Mouse (Mus musculus) layer of hippocampus, adult 9-10 months (tissue): ENCODE measurements at regions not wholly inside any gene's neighbourhood (a gene's known extent, or its start where the extent isn't known, plus 50 kb on each side); places are given as distances from the start of the nearest gene placed in this dataset.
"Not testable (repeated sequence)": the region's sequence is repeated elsewhere in the genome, so short reads cannot be mapped to it uniquely, and the experiment has no call there.

ENCODE experiments used
- DNase-seq: peaks from one replicate; pipeline ENCODE4 v3.0.0; 2022; ENCODE audit warnings: low spot score

DNA sequence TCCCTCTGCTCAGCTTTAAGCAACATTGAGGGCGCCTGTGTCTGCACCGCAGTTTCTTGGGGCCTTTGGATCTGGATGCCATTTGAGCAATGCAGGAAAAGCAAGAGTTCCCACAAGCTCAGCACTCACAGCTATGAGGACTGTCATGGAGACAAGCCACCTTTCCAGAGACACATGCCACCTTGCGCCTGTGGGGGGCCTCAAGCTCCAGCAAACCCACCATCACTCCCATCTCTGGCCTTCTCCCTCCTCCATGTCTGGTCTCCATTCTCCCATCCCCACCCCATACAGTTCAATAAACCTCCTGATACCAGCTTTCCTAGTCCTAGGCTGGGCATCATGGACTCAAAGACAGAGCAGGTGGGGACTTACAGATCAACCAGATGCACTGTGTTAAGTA, 97.8 kb downstream of the Wdr11 start:
- no peak for DNase-seq

DNA sequence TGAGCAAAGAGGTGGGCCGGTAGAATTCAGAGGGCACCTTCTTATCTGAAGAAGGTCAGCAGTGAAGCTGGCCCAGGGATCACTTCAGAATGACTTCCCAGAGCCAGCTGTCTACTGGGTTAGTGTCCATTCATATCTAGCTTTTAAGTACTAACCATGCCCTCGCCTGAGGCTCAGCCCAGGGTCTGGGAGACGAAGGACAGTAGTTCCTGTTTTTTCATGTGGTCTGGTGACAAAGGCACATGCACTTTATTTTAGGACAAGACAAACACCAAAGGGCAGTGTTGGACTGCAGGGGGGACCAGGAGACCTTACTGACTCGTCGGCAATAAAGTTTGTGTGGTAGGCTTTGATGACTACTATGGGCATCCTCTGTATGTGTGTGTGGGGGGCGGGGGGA, 99.2 kb downstream of the Wdr11 start:
- no peak for DNase-seq

DNA sequence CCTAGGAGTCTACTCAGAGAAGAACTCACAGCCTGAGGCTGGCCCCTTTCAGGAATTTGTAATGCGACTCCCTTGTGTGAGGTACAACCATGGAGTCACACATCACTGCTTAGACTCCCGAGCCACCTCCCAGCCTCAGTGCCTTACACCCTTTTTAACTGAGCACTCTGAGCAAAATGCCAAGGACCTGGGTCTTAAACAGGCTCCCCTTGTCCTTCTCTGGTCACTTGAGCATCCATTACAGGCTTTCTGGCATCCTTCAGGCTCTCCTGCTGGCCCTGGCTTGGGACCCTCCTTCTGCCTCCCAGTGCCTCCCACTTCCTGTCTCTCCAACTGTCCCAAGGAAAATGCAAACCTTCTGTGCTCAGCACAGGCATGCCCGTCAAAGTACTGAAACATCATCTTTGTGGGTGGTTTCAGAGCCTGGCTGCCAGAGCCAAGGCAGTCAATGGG, 100.0 kb downstream of the Wdr11 start:
- DNase-seq, result no peak

DNA sequence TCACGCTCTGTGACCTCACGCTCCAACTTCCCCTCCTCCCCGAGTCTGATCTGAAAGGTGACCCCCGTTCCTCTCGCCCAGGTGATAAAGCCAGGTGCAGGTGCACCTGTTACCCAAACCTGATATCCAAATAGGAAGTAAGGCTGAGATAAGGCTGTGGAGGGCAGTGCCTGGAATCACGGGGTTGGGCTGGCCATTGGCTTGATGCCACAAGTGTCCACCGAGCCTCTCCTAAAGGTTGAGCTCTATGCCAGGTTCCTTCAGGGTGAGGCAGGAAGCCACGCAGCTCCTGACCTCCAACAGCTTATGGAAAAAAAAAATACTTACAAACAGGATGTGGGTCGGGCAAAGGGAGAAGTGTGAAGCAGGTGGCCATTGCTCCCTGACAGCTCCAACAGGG, 102.0 kb downstream of the Wdr11 start:
- no peak for DNase-seq

DNA sequence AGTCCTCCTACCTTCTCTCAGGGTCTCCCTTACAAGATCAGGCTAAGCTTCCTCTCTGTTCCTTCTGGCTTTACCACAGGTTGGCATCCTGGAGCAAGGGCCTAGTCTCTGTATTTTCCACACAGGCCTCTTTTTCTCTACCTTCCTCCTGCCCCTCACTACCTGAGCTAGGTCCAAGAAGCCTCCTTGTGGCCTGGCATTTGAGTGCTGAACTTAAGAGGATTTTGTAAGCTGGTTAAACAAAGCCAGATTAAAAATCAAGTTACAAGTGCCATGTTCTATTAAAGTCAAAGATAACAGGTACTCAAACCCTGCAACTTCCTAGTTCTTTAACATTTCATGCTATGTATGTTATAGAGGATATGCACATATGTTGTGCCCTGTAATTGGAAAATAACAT, 102.5 kb downstream of the Wdr11 start:
- no peak for DNase-seq

DNA sequence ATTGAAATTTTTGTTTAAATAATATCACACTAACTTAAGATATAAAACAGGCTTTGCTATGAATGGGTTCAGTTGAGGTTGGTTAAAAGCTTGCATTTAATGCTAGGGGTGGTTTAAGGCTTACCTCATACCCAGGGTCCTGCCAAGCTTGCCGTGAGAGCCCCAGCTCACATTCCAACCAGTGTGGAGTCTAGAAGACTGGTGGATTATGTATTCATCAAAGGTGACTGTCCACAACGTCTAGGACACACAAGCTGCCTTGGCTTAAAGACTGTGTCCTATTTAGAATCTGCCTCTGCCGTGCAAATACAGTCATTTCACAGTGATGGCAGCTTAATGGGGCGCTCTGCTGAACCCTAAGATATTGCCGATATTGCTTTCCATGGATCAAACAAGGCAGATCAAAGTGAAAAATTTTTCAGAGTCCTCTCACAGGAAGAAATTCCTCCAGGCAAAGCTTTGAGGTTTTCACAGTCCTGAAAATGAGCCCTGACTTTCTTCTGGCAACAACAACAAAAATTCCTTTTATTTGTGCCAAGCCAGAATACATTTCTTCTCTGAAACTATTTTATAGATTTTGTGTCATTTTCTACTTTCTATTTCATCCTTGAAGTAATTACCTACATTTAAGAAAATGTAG, 108.4 kb downstream of the Wdr11 start:
- no peak for DNase-seq

DNA sequence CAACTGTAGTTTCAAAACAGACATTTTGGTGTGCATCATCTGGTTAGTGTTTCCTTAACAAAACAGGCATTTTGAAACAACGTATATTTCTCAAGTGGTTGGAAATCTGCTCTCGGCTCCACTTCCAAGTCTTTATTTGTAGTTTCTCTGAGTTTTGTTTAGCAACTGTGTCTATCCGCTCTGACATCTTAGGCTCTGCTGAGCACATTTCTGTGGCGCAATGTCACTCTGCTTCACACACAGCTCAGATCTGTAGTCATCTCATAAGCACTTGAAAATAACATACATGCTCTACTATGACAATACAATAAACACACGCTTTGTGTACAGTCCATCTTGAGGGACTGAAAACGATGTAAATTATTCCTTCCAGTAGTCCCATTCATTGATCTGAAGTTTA, 135.9 kb downstream of the Wdr11 start:
- no peak for DNase-seq

DNA sequence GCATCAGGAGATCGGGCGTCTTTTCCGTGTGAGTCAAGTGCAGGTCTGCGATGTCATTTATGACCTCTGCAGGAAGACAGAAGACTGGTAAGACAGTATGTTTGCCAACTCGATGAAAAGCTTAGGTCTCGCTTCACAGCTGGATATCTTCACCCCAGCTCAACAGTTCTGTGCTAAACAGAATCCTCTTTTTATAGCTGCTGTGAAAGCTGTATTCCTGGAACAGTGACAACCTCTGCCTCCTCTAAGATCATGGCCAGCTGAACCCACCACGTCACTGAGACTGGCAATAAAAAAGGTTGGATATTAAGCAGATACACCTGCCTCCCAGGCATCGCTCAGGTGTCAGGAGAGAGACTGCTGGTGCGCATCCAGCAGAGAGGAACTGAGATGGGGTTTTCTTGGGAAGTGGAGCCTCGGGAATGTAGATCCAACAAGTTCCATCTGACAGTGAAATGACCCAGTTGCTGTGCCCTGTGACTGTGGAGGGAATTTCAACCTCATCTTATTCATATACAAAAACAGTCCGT, 138.1 kb downstream of the Wdr11 start:
- DNase-seq, result no peak

DNA sequence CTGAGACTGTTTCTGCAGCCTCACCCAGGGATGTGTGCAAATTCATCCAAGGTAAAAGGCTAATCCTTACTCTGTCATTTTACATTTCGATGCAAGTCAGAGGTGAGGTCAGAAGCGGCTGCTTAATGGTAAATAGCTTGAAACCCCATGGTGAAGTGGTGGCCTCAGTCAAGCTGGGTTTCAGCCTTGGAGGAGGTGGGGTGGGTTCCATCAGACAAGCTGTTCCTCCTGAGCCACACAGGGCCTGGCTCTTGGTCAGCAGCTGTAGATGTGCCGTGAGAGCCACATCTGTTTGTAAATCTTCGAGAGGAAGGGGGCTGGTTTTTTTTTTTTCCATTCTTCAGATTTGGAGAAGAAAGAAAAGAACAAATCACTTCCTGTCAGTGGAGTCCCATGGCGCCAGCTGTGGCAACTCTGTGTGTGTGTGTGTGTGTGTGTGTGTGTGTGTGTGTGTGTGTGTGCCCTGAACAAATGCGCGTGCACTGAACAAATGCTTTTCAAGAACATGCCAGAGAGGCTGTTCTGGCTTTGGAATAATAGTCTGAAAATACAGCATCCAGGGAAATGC, 139.2 kb downstream of the Wdr11 start:
- DNase-seq, result no peak

DNA sequence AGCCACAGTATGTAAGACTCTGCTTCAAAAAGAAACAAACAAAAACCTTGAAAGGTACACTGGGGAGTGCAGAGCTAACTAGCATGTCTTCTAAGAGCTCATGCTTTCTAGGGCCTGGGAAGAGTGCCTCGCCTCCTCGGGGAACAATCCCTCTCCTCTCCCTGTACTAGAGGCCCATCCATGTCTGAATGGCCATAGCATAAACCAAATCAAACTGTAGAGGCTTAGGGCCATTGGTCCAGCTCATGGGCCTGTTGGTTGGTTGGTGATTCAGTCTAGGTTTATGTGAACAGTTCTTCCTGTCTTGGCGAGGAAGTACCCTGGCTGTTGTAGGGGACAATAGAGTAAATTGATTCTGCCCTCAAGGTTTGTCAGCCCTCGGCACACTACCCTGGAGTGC, 151.0 kb downstream of the Wdr11 start:
- DNase-seq, result no peak

DNA sequence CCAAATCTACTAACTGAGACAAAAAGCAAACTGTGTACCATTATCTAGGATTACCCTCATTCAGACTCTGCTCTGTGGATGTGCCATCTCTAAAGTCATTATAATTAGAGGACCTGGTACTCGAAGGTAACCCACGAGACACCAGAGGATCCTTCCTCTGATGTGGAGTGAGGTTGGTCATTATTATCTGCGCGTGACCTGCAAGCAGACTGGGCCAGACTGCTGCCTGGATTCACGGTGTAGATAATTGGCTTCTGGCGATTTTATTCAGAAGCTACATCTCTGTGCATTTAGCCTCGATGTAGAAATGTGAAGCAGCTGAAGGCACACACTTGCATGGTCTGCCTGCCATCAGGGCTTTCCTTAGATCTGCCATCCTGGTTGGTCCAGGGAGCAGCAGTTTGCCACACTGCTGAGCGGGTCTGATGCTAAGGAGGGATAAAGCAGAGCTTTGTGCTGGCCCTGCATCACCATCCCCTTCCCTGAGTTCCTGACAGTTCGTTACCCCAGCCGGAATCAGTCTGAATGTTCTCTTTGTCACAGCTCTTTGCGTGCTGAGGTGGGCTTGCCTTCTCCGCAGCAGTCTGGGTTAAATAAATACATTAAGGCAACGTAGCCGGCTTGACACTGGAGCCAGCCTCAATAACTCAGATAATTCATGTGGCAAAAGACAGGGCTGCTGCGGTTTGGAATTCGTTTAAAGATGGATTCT, 152.4 kb downstream of the Wdr11 start:
- DNase-seq, result no peak

DNA sequence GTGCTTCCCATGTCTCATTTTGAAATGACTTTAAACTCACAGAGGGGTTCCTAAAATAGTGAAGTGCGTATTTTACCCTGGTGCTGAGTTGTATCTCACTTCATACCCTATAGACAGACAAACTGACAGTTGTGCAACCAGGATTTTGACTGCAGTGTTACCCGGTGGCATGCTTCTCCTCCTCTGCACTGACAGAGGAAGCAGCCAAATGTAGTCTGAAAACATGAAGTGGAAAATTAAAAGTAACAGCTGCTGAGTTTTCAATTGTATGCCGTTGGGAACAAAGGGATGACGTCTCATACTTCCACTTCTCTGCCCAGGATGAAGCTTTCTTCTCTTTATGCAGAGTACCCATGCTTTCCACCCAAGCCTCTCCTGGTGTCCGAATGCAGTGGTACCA, 155.0 kb downstream of the Wdr11 start:
- DNase-seq, result no peak

DNA sequence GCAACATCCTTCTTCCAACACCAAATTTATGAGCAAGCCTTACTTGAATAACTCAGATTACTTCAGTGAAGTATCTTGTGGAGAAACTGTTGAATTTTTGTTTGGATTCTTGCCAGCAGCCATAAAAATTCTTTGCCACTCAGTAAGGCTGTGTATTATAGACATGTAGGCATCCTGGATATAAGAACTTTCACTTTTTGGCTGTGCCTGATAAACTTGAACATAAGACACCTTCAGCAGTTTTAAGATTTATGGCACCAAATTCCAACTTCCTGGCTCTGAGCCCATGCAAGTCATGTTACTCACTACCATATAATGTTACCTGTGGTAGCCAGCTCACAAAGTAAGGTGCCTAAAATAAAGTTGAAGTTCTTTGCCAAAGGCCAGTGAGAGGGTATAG, 159.3 kb downstream of the Wdr11 start:
- DNase-seq, result no peak

DNA sequence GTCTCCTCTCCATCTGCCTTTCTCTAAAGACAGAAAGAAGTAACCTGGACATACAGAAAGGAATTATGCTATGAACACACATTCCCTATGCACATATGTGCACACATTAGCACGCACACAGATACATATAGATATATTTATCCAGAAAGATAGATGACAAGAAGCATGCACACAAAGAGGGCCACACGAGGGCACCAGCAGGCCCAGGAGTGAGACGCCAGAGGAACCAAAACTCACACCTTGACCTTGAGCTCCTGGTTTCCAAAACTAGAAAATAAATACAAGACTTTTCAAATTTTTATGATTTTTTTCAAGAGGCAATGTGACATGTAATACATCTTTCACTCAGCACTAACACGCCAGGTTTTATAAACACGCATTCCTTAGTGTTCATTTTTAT, 163.1 kb downstream of the Wdr11 start:
- DNase-seq, result no peak

DNA sequence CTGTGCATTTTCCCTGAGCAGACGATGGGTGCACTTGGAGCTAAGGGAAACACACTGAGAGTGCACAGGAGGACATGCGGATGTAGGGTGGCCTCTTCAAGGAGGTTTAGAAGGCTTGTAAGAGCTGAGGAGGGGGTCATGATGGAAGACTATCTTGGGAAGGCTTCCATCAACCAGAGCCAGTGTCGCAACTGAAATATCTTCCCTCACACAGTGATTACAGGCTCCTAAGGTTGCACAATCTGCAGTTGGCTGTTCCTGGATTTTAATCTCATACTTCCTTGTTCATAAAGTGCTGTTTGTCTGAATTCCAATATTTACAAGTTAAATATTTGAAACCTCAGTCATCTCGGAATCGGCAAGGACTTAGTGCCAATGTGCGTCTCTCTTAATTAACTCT, 164.5 kb downstream of the Wdr11 start:
- DNase-seq, result no peak

DNA sequence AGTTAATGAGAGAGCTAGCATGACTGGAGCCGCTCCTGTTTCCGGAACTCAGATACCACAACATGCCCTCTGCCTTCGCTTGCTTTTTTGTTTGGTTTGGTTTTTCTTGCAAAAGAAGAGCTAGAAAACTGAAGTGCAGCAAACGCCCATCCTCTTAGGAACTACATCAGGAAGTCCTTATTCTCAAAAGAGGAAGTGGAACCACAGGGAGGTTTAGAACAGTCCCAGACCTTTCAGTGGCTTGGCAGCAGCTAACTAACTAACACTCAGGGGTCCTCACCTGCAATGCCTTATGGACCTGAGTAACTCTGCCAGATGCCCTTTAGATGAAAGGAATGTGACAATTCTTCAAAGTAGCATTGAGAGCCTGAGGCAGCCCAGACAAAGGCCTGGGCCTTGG, 168.2 kb downstream of the Wdr11 start:
- no peak for DNase-seq

DNA sequence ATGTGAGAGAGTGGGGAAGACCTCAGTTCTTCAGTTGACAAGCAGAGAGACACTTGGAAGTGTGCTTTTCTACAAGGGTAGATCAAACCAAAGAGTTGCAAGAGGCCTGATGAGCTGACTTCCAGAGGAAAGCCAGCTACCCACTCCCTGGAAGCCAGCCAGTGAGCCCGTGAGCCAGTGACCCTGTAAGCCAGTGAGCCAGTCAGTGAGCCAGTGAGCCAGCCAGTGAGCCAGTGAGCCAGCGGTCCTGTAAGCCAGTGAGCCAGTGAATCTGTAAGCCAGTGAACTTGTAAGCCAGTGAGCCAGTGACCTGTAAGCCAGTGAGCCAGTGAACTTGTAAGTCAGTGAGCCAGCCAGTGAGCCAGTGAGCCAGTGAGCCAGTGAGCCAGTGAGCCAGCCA, 168.7 kb downstream of the Wdr11 start:
- no peak for DNase-seq

DNA sequence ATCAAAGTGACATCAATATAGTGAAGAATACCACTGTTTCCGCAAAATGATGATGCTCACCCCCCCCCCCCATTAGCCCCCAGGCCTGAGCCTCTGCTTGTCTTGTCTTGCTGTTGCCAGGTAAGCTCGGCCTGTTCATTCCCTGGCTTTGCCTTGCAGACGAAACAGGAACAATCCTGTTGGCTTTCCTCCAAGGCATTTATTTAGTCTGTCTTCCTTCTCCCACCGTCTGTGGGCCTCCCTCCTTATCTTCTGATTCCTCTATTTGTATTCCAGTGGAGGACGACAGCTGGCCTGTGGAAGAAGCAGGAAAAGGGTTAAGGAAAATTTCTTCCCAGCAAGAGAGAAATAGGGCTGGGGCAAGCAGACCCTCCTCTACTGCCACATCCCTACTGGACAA, 172.1 kb downstream of the Wdr11 start:
- DNase-seq, result no peak

DNA sequence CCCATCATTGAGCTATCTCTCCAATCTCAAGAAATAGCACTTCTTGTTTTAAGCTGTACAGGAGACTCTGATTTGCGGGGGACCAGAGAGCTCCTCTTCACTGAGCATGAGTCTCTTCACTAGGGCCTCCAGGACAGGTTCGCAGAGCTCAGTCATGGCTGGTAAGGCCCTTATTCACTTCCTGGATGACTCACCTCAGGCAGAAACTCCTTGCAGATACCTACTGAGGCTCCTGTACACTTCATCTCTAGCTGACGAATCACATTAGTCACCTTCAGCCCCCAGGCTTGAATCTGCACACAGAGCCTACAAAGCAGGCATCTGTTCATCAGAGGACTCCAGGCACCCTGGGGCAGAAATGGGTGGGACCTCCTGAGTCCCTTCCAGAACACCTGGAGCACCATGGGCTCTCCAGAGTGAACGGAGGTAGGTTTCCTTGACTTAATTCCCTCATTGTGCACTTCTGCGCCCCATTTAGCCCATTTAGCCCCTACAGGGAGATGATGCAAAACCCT, 172.8 kb downstream of the Wdr11 start:
- no peak for DNase-seq

DNA sequence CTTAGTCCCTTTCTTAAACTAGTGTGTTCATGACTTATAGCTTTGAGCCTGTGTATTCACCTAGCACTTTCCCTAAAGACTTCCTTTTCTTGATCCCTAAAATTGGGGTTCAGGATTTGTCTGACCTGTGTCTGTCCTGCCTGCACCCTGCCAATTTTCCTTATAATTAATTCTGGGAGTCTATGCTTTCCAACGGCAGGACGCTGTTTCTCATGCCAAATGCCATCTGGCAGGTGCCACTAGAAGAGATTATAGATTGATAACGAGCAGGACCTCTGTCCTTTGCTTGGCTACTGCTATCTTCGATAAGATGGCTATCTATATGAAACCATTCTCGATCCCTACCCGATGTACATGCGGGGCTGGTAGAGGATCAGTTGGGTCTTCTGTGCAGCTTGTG, 174.0 kb downstream of the Wdr11 start:
- no peak for DNase-seq

DNA sequence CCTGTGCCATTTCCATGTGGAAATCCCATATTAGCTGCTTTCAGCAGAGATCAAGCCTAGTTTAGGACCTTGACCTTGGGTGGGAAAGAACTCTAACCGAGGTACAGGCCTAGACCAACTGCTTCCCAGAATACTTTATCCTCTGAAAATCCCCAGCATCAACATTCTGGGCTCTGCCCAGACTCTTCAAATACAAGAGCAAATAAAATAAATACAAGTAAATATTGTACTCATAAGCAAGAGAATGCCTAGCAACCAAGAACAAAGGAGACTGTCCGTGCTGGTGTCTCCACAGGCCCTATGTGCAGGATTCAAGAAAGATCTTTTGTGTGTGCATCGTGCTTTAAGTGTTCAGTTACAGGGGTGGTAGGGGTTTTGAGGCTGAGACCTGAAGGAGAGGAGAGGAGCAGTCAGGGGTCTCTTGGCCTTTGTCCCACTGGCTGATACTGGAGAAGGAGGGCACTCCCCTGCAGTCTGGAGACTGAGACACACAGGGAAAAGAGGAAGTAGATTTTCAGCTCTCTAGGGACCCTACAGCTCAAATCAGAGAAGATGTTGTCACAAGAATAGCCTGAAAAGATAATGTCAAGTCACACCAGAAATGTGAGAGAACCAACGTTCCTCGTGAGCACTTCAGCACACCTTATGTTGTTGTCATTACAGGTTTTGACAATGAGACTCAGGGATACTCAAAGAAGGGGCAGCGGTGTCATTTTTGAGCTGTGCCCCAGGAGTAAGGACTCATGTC, 174.6 kb downstream of the Wdr11 start:
- no peak for DNase-seq

DNA sequence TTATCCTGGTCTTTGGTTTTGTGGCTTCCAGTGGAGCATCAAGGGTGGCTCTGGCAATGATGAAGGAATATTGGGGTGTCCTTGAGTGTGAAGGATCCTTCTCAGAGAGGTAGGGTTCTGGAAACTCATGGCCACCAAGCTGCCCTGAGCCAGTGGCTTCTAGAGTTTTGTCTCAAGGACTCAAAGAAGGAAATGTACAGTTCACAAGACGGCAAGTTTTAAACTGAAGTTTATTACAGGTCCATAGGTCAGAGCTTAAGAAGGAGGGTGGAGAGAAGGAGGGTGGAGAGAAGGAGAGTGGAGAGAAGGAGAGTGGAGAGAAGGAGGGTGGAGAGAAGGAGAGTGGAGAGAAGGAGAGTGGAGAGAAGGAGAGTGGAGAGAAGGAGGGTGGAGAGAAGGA, 178.0 kb downstream of the Wdr11 start:
- not testable (repeated sequence) for DNase-seq

DNA sequence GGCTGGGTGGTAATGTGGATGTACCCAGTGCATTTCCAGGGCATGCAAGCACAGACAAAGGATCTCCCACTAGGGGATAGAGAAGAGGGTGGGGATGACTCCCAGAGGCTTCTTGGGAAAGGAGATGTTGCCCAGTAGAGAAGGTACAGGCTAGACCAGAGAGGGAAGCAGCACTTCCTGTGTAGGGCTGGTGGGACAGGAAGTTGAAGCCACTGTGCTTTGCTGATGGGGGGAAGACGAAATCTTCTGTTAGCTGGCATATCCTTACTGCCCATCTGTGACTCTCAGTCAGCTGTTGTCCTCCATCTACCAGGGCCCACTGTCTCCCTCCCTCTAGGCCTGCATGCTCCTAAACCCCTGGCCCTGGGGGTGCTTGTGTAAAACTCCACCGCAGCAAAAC, 180.2 kb downstream of the Wdr11 start:
- DNase-seq, result no peak
